ENCODE assay signal across 14 mouse cellular contexts in genomic region chr4:25488479-25489069, GRCm38 (mm10).
"Had no signal": no experiment of that assay in that cellular context is flagged by ENCODE, and none has a peak within 500 bp of the region (broad histone marks: within the 10 kb centered on the region; RNA-seq: fewer than 3 reads in every experiment).

No protein-coding gene starts in this region.

- H3K9ac ChIP-seq: liver, embryonic 14.5 days; lung, embryonic 14.5 days; midbrain, embryonic 12.5 days; neural tube, embryonic 12.5 days; stomach, embryonic 15.5 days had no signal

- DNase-seq: lung, adult 18-20 months; lung, embryonic 14.5 days; lung, postnatal 10 days; lung, postnatal 4 days; right cerebral cortex, postnatal 14 days; thymus, adult 2 months; thymus, postnatal 25 days; thymus, postnatal 4 days had no signal

- H3K4me3 ChIP-seq: megakaryocyte, embryonic 14.5 days; midbrain, embryonic 12.5 days; neural tube, embryonic 12.5 days; stomach, embryonic 15.5 days had no signal

- H3K27ac ChIP-seq: liver, embryonic 14.5 days; midbrain, embryonic 12.5 days; neural tube, embryonic 12.5 days; stomach, embryonic 15.5 days; stomach, postnatal 0 days had no signal

- H3K9me3 ChIP-seq: megakaryocyte, embryonic 14.5 days; midbrain, embryonic 12.5 days; neural tube, embryonic 12.5 days; stomach, embryonic 15.5 days had no signal

- H3K4me1 ChIP-seq: megakaryocyte, embryonic 14.5 days; neural tube, embryonic 12.5 days; stomach, embryonic 15.5 days had no signal

- H3K36me3 ChIP-seq: midbrain, embryonic 12.5 days; neural tube, embryonic 12.5 days; stomach, embryonic 15.5 days had no signal

- H3K4me2 ChIP-seq: lung, embryonic 14.5 days; midbrain, embryonic 12.5 days; neural tube, embryonic 12.5 days; stomach, embryonic 15.5 days had no signal

- H3K27me3 ChIP-seq: megakaryocyte, embryonic 14.5 days; midbrain, embryonic 12.5 days; neural tube, embryonic 12.5 days; stomach, embryonic 15.5 days had no signal
